Mouse (Mus musculus) mouse trophoblast stem cell (cell line): ENCODE results near the gene Dhrs7.
"Not testable (repeated sequence)": the region's sequence is repeated elsewhere in the genome, so short reads cannot be mapped to it uniquely, and the experiment has no call there.

Experiments
- in situ Hi-C, 2 experiments: fragments of 300-500 bp; cut with MseI, MboI; formaldehyde crosslinking; loops; 2 replicates in 1 of 2; 3 replicates in 1 of 2; pipeline ENCODE4 v1.15.1; 2025

The Dhrs7 gene

DNA sequence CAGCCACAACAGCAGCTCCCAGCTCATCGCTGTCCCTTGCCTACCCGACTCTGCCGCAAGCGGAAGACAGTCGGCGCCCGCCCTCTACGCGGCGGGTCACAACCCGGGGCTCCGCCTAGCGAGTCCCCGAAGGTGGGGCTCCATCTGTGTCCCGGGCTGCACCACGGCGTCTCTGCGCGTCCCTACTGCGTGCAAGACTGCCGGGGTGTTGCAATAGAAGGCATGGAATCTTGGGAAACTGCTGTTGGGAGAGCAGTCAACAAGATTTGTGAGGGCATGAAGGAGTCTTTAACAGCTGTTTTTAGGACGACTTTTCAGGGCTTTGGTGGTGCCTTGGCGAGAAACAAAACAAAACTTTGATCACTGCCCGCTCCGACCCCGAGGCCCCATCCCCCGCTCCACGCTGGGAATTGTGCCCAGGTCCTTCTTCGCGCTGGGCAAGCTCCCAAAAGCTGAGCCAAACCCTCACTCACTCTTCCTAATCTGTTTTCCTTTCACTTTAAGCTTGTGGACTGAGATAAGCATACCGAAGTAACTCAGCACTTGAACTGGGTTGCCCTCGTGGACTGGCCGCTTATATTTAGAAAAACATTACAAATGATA, at the start of gene Dhrs7:
Gene Dhrs7 (minus strand): TSS at position 175 of the 603 bp plus-strand sequence.
- in situ Hi-C loops: no loop called here

DNA sequence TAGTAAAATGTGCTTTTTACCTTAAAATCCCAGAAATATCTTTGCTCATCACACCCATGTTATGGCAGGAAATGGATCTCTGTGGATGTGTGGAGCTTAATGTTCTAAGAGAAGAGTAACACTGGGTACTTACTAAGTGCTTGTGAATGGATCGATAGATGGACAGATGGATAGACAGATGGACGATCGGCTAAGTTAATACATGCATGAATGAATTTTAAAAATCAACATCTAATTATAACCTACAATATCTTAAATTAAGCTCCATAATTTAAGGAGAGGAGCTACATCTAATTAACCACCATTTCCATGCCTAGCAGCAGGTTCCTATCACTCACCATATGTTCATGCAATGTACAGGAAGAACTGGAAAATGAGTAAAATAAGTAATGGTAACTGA, 45.3 kb upstream of the Dhrs7 start:
- in situ Hi-C loops: no loop called here

DNA sequence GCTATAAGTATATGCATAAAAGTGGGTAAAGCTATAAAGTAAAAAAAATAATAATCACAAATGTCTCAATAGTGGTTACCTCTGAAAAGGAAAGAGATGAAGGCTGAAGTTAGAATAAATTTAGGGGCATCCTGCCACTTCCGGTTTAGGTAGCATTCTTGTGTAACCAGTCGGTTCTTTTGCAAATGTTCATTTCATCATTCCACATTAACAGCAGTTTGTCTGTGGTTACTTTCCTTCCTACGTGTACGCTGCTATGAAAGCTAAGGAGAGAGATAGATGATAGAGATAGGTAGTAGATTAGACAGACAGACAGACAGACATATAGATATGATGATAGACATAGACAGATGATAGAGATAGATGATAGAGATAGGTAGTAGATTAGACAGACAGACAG, 39.4 kb upstream of the Dhrs7 start:
- in situ Hi-C loops: no loop called here

DNA sequence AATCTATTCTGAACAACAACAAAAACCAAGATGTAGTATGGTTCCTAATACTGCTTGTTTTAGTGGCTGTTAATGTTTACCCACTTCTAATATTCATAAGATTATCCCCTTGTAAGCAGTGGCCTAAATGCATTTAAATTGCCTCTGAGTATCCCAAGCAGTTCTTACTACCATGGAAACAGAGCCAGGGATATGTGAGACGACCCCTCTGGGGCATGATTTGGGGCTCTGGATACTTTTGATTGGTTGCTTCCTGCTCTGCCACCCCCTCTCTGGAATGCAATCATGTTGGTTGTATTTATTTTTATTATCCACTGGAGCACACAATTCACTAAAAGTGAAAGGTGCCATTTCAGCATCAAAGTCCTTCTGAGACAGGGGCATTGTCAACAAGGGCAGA, 35.3 kb upstream of the Dhrs7 start:
- in situ Hi-C loops: no loop called here

DNA sequence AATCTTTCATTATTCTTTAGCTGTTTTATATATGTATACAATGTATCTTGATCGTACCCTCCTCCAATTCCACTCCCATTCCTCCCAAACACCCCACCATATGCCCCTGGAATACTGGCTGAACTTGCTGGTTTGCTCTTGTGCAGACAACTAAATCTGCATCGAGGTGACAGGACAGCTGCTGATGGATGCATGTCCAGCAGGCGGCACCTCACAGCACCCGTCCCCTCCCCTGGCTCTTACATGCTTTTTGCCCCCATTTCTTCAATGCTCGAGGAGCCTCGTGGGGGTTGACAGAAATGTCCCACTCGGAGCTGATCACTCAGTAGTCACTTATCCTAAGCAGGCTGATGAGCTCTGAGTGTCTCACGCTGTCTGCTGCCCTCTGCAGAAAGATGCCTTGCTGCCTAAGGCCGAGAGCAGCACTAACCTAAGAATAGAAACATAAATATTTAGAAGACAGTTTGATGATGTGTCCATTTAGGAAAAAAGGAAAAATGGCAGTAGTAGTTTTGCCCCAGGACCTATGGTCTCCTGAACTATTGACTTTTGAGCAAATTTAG, 30.3 kb upstream of the Dhrs7 start:
- in situ Hi-C loops: no loop called here

DNA sequence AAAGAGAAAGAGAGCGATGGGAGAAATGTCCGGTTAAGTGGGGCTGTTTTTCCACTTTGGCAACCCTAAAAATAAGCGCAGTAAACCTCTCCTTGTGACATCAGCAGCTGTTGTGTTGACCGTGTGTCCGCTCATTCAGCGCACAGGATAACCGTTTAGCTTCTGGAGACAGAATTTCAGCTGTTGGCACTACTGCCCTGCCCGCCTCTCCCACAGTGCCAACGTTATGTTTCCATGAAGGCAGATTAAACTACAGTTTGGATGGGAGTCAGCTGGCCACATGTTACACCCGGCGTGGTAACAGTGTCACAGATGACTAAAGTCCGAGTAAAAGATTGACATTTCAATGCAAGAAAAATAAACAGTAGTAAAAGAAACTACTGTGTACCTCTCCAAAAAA, 29.7 kb upstream of the Dhrs7 start:
- in situ Hi-C loops: no loop called here

DNA sequence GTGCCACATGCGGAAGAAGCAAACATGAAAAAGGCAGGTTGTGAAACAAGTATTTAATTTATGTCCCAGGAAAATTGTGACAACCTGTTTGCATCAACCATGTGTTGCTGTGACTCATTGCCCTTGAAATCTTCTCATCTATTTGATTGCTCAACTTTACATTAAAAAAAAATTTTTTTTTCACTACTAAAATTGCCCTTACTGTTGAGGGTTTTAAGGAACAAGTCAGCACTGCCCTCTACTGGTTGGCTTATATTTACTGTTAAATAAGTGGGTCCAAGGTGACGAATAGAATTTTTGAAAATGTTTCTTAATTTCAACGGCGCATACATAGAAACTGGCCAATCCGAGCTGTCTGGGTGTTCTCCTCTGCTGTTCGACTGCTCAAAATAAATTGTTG, 29.2 kb upstream of the Dhrs7 start:
- in situ Hi-C loops: no loop called here

DNA sequence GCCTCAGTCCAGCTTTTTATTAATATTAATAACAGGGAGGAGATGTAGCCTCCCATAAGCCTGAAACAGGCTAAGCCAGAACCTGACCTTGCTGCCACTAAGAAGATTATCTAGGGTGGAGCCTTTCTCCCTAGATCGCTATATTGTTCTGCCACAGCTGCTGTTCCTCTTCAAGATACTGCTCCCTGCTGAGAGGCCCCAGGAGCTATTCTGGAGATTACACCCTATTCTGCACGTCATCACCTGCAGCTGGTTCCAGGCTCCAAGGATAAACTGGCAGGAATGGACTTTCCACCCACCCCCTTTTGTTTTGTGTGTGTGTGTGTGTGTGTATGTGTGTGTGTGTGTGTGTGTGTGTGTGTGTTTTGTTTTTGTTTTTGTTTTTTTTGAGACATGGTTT, 23.6 kb upstream of the Dhrs7 start:
- in situ Hi-C loops: not testable (repeated sequence)

DNA sequence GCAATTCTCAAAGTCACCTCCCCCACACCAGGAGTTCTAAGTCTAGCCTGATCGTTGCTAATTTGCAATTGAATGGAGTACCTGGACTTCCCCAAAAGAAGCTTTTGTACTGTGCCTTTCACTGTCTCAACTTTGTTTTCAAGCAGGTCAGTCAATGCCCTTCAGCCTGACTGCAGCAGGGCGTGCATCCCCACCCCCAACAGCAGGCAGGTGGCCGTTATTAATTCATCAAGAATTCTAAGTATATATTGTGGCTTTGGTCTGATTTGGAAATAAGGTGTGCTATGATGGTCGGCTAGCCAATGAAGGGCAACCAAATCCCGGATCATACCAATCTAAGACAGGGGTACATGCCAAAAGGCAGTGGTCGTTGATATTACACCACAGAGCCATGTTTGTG, 23.0 kb upstream of the Dhrs7 start:
- in situ Hi-C loops: not testable (repeated sequence)

DNA sequence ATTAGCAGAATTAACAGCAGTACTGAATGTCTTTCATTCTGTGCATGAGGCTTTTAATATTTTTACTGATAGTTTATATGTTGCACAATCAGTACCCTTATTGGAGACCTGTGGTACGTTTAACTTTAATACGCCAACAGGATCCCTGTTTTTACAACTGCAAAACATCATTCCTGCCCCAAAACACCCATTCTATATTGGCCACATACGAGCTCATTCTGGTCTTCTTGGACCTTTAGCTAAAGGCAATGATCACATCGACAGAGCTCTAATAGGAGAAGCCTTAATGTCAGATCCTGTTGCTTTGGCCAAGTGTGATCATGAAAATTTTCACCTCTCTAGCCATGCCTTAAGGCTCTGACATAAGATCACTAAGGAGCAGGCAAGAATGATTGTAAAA, 21.9 kb upstream of the Dhrs7 start:
- in situ Hi-C loops: not testable (repeated sequence)

DNA sequence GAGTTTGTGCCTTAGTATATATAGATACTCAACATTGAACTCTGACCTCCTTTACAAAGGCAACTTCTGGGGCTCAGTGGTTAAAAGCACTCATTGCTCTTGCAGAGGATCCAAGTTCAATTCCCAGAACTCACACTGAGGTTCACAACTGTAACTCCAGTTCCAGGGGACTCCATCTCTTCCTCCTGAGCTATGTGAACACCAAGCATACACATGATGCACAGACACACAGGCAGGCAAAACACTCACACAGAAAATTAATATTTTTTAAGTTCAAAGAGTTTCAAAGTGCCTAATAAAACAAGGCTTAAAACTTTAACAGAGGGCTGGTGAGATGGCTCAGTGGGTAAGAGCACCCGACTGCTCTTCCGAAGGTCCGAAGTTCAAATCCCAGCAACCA, 18.9 kb upstream of the Dhrs7 start:
- in situ Hi-C loops: no loop called here

DNA sequence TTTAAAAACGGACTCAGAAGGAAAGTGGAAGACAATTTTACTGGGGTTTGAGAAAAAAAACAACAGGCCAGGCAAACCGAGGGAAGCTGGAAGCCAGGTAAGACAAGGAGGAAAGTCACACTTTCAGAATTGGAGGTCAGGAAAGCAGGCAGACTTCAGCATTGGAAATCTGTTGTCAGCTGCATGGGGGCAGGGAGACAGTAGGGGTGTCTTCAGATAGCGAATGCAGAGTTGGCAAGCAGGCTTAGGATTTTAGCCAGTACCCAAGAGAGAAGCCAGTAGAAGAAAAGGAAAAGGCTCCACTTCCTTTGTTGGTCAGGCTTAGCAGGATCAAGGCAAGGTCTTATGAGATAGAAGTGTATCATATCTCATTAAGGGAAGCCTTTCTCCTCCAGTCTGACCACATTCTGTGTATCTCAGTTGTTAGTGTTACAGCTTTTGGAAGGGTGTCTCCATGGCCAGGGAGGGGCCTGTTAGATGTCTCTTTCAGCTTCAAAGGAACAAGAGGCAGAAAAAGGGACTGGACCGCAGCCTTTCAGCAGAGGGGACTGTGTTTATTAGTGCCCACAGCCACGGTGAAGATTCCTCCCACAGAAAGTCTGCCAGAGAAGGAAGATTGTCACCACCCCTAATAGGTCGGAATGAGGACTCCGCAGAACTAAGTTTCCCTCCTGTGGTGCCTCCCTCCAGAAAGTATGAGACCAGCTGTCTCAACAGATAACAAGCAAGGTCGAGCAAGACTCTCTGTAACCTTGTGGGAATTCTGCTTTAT, 18.0 kb upstream of the Dhrs7 start:
- in situ Hi-C loops: no loop called here

DNA sequence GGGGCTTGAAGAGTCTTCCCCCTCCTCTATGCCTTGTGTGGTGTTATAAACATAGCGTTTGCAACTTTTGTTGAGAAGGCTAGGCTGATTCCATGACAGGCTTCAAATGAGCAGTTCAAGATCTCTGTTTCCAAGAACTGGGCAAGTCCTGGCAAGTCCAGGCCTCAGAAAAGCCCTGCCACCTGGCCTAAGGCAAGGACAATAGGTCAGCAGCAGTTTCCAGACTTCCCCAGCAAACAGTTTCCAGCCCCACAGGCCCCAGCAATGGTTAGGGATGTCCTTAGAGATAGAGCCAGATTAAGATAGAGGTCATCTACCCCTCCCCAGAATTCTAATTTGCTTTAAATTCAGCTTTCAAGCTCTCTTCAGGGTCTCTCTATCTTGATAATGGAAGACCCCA, 17.2 kb upstream of the Dhrs7 start:
- in situ Hi-C loops: no loop called here

DNA sequence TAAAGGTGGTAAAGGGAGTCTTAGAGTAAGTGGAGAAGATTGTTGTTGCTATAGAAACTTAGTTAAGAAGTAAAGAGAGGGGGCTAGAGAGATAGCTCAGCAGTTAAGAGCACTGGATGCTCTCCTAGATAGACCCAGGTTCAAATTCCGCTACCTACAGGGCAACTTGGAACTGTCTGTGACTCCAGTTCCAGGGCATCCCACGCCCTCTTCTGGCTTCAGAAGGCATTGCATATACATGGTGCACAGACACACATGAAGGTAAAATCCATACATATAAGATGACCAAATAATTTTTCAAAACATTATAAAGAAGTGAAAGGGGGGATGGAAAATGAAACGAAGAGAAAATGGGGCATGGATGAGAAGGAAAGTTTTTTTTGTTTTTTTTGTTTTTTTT, 14.9 kb upstream of the Dhrs7 start:
- in situ Hi-C loops: no loop called here

DNA sequence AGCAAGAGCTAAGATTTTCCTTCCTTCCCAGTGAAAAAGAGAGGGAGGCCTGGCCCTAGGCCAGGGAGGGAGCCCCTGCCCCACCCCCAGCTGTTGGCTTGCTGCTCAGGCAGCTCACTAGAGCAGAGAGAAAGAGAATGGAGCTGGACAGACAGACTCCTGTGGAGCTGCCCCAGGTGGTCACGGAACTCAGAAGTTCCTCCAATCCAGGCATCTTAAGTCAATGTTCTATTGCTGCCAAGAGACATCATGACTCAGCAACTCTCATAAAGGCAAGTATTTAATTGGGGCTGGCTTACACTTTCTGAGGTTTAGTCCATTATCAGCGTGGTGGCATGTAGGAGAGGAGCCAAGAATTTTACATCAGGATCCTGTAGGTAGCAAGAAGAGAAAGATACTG, 10.1 kb upstream of the Dhrs7 start:
- in situ Hi-C loops: no loop called here

DNA sequence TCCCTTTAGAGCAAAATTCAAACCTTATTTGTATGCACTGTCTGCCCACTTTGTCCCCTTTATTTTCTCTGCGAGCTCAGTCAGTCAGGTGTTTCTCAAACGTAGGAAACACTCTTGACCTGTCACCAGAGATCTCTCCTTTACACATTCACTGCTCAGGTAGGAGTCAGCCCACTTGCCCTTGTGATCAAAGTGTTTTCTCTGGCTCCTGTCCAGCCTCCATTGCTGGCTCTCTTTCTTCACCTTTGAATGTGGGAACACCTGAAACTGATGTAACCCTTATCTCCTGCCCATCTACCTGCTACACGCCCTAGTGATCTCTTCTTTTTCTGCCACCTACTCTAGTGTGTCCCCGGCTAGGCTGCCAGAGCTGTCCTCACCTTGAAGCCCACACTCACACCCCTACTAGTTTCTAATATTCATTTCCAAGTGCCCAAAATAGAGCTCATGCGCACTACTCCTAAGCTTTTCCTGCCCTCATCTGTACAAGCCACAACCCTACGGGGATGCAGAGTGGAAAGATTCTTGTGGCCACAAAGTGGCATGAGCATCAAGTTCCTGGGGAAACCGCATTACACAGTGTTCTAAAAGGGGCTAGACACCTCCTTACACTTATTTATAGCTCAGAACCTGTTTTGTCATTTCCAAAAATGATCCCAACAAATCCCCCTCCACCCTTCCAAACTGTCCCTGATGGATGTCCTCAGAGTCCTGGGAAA, 9.5 kb upstream of the Dhrs7 start:
- in situ Hi-C loops: no loop called here

DNA sequence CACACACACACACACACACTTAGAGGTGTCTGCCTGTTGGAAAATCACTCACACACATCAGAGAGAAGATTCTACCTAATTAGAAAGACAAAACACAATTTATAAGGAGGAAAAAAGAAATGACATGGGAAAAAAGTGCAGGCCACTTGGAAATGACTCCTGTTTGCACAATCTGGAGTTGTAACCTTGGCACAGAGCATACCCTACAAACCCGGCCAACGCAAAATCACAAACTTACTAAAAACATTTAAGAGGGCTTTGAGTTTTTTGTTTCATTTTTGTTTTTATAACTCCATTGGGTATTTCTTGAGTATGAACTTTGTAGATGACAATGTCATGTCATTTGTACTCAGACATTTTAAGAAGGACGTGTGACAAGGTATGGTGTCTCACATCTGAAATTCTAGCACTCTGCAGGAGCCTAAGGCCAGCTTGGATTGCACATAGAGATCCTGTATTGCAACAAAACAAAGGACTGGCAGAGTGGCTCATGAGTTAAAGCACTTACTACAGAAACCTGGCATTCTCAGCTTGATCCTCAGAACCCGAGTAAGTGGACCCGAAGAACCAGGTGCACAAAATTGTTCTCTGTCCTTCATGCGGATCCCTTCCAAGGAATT, 6.9 kb upstream of the Dhrs7 start:
- in situ Hi-C loops: no loop called here

DNA sequence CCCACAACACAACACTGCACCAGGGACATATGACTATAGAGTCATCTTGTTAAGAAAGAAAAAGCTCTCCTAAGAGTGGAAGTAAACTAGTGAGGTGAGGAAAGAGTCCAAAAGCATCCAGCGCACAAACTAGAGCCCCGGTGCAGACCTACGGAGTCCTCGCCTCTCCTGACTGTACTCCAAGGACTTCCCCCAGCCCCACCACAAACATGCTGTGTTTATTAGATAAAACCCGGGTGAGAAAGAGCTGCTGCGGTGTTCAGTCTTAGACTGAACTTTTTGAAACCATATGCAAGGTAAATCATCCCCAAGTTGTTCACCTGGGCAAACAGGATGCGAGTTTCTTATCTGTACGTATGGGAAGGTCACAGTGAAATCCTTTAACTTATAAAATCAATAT, 6.2 kb upstream of the Dhrs7 start:
- in situ Hi-C loops: no loop called here

DNA sequence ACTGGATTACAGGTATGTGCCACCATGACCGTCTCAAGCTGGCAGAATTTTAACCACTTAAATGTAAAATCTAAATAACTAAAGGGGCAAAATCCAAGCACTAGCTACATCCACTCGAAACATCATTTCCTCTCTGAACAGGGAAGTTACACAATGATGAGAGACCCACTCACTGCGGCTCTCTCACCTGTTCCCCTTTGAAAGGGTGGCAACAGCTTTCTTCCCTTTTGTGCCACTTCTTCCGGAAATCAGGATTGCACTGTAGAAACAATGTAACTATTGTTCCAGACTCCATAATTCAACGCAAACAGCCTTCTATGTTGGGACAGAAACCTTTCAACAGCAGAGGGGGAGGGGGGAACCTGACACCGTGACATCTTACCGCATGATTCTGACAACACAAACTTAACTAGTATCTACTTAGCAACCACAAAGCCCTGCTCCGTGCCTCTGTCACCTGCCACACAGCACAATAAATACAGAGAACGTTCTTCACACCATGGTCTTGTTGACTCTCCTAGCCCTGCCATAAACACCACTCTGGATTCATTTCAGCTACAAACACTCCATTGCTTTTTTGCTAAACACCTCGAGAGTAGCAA, 3.3 kb upstream of the Dhrs7 start:
- in situ Hi-C loops: no loop called here

DNA sequence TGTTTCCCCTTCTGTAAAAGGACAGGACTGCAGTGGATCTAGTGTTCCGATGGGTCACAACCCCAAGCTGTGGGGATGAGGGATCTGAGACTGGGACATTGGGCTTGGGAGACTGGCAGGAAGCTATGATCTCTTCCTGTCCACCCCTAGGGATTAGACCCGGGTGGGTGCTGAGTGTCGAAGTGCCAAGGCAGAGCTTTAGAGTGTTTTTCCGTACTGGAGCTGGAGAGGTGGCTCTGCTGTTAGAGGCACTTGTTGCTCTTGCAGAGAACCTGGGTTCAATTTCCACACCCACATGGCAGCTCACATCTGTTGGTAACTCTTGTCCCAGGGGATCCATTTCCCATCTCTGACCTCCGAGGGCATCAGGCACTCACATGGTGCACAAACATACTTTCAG, 1.3 kb upstream of the Dhrs7 start:
- in situ Hi-C loops: no loop called here

DNA sequence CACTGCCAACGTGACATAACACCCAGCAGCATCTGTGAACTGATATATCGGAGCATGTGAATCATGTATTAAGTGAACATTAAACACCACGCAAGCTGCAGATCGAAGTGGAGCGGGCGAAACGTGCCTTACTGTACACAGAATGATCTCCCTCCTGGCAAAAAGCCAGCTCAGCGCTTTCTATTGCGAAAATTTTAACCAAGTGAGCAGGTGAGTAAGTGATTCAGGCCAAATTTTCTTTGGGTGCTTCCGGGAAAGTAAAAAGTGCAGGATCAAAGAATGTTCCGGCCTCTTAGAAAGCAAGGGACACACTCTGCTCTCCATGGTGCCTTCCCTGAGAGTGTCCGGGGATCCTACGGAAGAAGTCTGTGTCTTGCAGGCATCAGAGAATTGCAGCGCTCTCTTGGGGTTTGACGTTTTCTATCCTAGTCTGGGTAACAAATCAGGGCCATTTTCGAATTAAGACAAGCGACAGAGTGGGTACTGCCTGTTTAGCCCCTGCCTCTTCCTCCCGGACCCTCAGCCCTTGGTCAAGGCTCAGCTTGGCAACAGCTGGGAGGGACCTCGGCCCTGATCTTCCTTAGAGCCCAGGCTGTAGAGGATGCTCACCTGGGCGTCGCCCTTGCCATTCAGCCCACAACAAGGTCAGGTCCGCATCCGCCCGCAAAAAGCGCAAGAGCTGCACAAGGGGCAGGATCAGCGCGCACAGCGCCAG, 532 bp downstream of the Dhrs7 start:
- in situ Hi-C loops: no loop called here
